Mouse (Mus musculus): ENCODE data around the gene Fxr2.

The Fxr2 gene

GRCm38 (mm10) chr11:69632284-69633089, at the start of gene Fxr2:
Gene Fxr2 (plus strand): TSS chr11:69632990.
- peak; percentile 100 for DNase-seq

DNA sequence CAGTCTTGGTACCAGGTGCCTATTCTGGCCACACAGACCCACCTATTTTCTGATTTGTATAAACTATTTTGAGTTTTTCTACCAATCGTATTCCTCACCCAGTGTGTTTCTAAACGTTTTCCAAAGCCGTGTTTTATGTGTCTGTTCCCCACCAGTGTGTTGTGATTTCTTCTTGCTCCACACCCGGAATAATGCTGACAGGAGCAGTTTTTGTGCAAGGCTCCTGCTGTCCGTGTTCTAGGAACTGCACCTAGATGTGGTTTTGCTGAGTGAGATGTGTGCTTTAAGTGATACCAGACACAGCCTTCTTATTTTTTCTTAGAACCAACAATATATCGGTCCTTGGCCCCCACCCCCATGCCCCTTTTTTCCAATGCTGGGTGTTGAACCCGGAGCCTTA, 48.8 kb upstream of the Fxr2 start:
- DNase-seq = no peak

DNA sequence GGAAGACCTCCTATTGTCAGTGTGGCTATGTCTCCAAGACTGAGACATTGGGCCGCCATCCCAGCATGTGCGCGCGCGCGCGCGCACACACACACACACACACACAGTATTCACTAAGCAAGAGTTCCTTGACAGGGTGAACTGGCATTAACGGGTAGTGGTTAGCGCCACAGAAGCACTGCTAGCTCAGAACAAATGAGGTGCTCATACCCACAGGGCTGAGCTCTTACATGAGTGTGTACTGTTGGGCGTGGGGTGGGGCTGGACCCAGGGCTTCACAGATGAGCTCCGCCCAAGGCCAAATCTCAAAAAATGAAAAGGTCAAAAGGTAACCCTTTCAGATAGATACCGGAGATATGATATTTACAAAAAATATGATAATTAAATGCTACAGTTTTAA, 47.9 kb upstream of the Fxr2 start:
- no peak for DNase-seq

DNA sequence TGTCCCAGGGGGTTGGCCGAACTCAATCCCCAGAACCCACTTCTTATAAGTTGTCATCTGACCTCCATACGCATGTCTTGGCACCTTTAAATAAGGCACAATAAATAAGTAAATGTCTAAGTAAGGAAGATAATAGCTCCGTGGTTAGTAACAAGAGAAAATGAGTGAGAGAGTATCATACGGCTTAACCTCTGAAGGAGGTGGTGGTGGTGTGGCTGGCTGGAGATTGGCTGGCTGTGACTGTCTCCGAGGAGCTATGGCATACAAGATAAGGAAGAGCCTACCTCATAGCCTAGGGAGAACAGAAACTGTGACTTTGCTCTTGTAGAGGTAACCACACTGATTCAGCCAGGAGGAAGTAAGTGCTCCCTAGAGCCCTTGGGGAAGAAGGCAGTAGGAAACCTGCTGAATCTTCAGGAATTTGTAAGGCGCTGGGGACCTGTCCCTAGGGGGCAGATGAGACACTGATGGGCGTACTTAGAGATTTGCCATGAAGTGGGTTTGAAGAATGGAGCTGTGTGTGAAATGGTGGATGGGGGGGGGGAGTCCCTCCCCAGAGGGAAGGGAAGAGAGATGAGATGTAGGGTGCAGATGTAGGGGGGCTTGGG, 47.0 kb upstream of the Fxr2 start:
- no peak for DNase-seq

DNA sequence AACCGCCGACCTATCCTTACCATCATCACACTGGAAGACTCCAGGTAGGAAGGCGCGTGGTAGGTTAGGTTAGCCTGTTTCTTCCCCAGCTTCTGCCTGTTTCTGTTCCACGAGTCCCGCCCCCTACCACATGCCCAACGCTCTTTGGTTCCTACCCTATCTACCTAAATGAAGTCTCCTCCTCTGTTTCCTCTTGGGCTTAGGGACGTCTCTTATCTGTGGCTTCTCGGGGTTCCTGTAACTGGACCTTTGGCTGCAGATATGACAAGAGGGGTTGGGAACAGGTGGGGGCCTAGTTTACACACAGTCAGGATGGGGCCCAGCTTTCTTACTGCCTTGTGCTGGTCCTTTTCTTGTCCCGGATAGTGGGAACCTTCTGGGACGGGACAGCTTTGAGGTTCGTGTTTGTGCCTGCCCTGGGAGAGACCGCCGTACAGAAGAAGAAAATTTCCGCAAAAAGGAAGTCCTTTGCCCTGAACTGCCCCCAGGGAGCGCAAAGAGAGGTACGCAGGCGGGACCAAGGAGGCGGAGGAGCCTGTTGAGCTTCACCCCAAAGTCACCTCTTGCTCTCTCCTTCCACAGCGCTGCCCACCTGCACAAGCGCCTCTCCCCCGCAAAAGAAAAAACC, 43.5 kb upstream of the Fxr2 start:
- no peak for DNase-seq

GRCm38 (mm10) chr11:69590622-69591021, 42.2 kb upstream of the Fxr2 start:
- DNase-seq = no peak

DNA sequence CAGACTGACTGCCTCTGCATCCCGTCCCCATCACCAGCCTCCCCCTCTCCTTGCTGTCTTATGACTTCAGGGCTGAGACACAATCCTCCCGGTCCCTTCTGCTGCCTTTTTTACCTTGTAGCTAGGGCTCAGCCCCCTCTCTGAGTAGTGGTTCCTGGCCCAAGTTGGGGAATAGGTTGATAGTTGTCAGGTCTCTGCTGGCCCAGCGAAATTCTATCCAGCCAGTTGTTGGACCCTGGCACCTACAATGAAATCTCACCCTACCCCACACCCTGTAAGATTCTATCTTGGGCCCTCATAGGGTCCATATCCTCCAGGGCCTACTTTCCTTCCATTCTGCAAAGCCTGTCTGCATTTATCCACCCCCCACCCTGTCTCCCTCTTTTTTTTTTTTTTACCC, 41.4 kb upstream of the Fxr2 start:
- no peak for DNase-seq

- DNase-seq = no peak
Measured at GRCm38 (mm10) chr11:69591899-69592637, 40.7 kb upstream of the Fxr2 start.

DNA sequence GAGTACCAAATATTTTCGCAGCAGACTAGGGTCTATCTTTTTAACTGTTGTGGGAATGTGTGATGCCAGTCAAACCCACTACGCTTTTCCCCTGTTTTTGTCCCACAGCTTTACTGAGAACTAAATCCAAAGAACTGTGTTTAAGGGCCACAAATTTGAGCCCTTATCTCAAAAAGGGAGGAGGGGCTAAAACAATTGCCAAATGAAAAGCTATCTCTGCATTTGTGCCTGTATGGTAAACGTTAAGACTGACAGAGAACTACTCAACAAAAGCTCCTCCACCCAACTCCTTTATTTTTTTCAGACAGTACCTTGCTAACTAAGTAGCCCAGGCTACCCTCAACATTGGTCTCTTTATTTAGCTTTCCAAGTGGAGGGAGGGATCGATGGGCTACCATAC, 40.0 kb upstream of the Fxr2 start:
- no peak for DNase-seq

DNA sequence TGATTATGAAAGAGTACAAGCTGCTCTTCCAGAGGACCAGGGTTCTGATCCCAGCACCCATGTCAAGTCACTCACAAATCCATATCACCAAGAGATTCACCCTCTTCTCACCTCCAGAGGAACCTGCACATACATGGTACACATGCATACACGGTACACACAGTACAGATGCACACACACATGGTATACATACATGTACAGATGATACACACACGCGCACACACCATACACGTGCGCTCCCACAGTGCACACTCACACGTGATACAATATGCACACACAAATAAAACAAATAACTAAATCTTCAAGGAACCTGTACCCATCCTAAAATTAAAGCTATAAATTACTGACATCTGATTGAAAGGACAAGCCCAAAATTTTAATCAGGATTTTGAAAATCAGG, 37.9 kb upstream of the Fxr2 start:
- DNase-seq = no peak

GRCm38 (mm10) chr11:69599436-69599835, 33.4 kb upstream of the Fxr2 start:
- DNase-seq = no peak

DNA sequence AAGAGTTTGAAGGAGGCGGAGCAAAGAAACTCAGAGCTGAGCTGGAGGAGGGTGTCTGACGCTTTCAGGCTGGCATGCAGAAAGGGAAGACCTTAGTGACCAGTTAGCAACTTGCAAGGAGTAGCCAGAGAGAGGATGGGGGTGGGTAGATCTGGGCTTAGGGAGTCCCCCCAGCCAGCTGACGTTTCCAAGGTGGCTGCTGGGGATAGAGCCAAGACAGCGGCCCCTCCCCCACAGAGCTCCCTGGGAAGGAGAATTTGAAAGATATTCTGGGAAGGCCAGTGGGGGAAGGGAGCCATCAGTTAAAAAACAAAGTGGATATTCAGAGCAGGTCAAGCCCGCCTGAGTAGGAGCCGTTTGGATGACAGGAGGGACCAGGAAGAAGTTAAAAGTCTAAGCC, 32.7 kb upstream of the Fxr2 start:
- no peak for DNase-seq

DNA sequence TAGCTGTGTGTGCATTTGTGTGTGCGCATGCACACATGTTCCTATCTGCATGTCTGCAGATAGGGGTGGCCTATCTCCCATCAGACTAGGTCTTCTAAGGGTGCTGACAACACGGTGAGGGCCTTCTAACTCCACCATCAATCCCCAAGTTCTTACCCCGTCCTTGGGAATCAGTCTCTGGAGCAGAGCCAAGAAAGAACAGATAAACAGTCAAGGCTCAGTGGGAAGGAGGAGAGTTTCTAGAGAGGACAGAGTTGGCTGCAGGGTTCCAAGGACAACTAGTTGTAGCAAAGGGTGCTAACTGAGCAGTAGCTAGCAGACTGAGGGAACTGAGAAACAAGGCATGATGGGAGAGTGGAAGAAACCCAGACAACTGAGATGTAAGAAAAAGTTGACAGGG, 31.0 kb upstream of the Fxr2 start:
- DNase-seq = no peak

- no peak for DNase-seq
Measured at GRCm38 (mm10) chr11:69603516-69603915, 29.3 kb upstream of the Fxr2 start.

- DNase-seq = no peak
Measured at GRCm38 (mm10) chr11:69604347-69604746, 28.4 kb upstream of the Fxr2 start.

DNA sequence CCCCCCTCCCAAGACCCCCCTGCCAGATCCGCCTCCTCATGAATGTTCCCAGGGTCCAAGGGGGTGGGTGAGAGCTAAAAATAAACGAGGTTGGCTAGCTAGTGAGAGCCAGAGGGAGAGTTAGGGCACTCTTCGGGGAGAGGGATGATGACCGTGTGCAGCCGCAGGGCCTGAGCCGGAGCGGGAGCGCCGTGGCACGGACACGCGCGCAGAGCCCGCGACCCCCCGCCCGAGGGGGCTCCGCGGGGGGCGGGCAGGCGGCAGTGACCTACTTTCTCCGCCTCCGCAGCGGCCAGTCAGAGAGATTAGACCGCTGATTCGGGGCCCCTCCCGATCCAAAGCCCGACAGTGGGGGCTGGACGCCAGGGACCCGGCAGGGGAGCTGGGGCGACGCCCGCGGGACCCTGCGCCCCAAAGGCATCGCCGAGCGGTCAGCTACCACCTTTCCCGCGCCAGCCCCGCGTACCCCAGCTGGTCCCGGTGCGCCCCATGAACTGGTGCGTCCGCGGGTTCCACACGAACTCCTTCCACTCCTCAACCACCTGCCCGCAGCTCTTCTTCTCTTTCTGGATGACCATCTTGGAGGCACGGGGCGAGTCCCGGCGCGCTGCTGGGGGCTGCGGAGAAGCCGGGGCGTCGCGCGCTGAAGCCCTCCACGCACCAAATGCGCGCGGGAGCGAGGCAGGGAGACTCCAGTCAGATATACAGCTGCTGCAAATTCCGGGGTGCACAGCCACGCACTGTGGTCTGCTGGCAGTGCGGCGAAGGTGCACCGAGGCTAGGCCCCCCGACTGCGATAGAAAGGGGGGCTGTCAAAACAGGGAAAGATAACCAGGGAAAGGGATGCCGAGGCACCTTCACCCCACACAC, 27.8 kb upstream of the Fxr2 start:
- peak in 1 of 2 experiments; percentile 47 for DNase-seq

GRCm38 (mm10) chr11:69605726-69606490, 26.9 kb upstream of the Fxr2 start, which contains the start of gene Atp1b2:
Gene Atp1b2 (minus strand): TSS chr11:69605942.
- peak; percentile 74 to 81 for DNase-seq

DNA sequence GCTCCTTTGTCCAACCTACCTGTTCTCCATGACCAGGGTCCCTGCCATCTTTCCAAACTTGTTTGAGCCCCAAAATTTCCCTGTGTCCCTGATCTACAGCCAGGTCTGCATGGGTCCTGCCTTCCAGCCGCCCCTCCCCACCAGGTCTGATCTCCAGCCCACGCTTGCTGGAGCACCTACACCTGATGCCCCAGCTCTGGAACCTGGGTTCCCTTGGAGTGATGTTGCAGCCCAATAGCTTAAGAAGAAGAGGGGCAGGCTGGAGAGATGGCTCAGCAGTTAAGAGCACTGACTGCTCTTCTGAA, 26.3 kb upstream of the Fxr2 start:
- peak in 1 of 2 experiments; percentile 23 for DNase-seq

- DNase-seq = no peak
Measured at GRCm38 (mm10) chr11:69606832-69607231, 26.0 kb upstream of the Fxr2 start.

DNA sequence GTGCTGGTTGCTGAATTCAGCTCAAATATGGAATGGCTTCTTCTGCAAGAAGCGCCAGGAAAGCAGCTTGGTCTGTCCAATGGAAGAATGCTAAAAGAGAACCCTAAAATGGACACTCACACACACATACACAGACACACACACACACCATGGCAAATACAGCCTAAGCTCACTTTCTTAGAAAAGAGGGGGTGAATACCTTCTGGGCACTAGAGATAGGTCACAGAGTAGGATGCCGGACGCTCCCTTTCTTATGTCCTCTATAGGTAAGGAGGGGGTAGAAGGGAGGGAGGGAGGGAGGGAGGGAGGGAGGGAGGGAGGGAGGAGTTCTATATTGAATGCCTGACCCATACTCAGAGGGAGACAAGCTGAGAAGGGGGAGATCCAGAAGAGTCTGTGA, 24.3 kb upstream of the Fxr2 start:
- no peak for DNase-seq

GRCm38 (mm10) chr11:69609416-69609815, 23.4 kb upstream of the Fxr2 start:
- no peak for DNase-seq

- no peak for DNase-seq
Measured at GRCm38 (mm10) chr11:69610899-69611298, 21.9 kb upstream of the Fxr2 start.
